Mouse (Mus musculus) lung, postnatal 25 days (tissue): ENCODE data around the gene Nlgn2.

Source experiments
- DNase-seq: peaks from one replicate; pipeline ENCODE4 v3.0.0; 2022; ENCODE audit warnings: low spot score

Gene Nlgn2

DNA sequence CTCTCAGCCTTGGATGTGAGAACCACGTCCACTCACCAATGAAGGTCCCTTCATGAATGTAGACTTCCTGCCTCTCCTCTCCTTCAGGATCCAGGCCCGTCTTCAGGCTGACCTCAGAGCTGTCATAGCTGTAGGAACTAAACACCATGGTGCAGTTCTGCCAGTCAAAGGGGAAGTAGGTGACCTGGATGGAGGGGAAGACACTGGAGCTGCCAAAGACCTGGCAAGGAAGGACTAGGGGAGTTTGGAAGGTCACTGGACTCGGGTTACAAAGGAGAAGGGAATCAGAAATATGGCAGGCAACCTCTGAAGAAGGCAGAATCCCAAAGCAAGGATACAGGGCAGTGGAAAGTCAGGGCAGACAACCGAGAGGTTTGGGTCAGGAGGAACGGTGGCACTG, 44.2 kb downstream of the Nlgn2 start:
- no peak for DNase-seq

DNA sequence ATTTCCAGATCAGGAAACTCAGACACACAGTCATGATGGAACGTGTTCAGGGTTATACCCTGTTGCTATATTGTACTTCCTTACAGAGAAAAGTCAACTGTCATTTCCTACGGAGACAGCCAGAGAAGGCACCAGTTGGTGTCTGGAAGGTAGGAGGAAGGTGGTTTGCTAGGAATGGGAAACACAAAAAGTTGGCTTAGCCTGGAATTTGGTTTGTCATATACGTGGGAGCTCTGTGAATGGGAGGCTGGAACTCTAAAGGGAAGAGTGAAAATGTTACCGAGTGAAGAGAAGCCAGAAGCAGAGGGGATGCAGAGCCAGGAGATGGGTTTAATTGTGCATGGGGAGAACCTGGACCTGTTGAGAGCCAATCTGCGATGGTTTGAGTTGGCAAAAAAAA, 46.2 kb downstream of the Nlgn2 start:
- DNase-seq = no peak

DNA sequence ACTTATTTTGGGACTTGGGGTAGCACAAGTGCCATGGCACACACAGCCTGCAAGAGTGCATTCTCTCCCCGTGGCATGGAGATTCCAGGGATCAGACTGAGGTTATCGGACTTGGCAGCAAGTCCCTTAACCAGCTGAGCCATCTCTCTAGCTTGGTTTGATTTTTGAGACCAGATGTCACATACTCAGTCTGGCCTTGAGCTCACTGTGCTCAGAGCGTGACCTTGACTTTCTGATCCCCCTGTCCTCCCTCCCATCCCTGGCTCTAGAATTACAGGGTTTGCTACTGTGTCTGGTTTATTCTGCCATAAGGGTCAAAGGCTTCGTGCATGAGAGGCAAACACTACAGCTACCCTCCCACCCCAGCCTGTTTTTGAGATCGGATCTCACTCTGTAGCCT, 48.2 kb downstream of the Nlgn2 start:
- no peak for DNase-seq

DNA sequence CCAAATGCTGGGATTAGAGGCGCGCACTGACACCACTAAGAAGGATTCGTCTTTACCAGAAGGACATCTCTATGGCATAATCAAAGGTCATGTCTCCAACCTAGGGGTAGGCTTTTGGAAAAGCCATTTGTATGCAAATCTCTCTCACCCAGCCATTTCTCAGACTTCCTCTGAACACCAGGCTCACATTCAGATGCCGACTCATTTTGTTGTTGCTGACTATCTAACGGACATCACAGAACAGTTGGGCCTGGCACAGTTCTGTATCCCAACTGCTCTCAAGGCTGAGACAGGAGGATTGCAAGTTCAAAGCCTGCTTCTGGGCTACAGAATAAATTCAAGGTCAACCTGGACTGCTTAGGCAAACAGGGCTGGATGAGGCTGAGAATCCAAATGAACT, 50.3 kb downstream of the Nlgn2 start:
- DNase-seq = no peak

DNA sequence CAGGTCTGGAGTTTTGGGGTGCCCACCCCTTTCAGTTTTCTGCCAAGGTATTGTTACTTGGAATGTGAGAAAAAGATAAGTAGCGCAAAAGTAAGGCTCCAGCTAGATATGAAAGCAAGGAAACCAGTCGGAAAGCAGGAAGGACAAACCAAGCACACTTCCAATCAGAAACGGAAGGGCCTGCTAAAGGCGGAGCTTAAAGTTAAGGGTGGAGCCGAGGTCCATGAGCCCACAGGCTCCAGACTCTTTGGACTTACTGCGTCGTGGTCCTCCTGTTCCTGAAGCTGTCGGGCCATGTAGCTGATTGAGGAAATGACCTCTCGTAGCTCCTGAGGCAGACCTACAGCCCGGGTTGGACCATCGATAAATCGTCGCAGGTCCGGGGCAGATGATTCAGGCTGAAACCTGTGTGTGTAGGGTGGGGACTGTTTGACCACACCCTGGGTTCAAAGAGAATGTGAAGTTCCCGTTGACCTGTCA, 52.8 kb downstream of the Nlgn2 start:
- DNase-seq = peak; percentile 77

DNA sequence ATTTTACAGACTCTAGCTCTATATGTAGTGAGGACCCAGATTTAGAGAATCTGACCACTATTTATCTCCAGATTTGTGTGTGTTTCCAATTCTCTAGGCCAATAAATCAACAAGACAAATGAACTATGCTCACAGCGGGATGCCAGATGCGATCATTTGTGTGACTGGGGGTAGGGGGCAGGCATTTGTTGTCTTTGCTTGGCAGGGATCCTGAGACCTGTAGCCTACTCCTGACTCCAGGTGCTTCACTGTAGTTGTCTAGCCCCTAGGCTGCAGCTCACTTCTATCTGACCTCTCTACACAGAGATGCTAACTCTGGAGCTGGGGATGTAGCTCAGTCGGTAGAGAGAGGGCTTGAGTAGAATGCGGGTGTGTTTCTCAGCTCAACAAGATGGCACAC, 55.8 kb downstream of the Nlgn2 start:
- no peak for DNase-seq

DNA sequence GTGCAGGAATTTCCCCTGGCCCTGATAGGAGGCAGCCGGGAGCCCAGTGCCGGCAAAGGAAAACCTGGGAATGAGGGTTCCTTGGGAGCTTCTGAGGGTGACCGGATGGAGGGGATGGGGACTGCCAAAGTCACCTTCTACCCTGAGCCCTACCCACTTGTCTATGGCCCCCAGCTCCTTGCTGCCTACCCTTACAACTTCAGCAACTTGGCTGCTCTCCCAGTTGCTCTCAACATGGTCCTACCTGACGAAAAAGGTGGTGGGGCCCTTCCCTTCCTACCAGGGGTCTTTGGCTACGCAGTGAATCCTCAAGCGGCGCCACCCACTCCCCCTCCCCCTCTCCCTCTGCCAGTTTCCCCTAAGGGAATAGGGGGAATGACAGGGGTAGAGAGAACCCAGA, 58.6 kb downstream of the Nlgn2 start:
- no peak for DNase-seq

DNA sequence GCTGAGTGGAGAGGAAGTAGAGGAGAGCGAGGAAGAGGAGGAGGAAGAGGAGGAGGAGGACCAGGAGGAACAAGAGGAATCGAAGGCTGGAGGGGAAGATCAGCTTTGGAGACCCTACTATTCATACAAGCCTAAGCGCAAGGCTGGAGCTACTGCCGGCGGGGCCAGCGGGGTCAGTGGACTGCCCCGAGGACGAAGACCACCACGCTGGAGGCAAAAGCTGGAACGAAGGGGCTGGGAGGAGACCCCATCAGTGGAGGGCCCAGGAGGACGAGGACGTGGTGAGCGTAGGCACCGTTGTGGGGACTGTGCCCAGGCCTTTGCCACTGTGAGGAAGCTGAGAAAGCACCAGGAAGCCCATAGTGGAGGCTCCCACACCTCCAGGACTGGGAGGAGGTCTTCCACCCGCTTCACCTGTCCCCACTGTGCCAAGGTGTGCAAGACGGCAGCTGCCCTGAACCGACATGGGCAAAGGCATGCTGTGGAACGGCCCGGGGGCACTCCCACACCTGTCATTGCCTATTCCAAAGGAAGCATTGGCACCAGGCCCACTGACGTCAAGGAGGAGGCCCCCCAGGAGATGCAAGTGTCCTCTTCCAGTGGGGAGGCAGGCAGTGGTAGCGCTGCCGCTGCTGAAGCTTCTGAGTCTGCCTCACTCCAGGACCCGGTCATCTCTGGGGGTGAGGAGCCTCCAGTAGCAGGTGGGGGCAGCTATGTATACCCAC, 59.2 kb downstream of the Nlgn2 start:
- no peak for DNase-seq

DNA sequence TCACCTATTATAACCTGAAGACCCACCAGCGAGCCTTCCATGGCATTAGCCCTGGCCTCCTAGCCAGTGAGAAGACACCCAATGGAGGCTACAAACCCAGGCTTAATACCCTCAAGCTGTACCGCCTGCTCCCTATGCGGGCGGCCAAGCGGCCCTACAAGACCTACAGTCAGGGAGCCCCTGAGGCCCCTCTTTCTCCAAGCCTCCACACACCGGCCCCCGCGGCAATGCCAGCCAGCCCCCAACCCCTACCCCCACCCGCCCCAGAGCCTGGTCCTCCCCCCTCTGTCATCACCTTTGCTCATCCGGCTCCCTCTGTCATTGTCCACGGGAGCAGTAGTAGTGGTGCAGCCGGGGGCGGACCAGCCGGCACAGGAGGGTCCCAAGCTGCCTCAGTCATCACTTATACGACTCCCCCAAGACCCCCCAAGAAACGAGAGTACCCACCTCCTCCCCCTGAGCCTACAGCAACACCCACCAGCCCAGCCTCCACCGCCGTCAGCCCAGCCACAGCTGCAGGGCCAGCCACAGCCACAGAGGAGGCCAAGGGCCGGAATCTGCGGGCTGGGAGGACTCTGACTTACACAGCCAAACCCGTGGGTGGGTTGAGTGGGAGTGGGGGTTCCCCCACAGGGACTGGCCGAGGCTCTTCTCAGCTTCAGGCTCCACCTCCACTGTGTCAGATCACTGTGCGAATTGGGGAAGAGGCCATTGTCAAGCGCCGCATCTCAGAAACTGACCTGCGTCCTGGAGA, 59.9 kb downstream of the Nlgn2 start:
- DNase-seq = no peak

DNA sequence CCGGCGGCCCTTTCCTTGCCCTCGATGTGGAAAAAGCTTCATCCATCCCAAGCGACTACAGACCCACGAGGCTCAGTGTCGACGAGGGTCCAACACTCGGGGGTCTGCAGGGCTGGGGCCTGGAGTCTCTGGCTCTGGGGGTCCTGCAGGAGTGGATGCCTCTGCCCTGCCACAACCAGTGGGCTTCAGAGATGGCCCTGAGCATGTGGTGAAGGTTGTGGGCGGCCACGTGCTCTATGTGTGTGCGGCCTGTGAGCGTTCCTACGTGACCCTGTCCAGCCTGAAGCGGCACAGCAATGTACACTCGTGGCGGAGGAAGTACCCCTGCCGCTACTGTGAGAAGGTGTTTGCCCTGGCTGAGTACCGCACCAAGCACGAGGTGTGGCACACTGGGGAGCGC, 61.1 kb downstream of the Nlgn2 start:
- no peak for DNase-seq

DNA sequence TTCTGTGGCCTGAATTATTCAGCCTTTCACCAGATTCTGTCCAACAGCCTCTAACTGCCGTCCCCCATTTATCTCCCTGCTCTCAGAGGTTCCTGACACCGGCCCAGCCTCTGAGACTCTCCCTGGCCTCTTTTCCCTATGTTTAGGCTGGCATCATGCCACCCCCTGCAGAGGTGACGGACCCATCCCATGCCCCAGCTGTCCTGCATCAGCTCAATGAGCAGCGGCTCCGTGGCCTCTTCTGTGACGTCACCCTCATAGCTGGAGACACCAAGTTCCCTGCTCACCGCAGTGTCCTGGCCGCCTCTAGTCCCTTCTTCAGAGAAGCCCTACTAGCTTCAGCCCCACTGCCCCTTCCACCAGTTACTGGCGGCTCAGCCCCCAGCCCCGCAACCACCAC, 61.9 kb downstream of the Nlgn2 start:
- DNase-seq = no peak

DNA sequence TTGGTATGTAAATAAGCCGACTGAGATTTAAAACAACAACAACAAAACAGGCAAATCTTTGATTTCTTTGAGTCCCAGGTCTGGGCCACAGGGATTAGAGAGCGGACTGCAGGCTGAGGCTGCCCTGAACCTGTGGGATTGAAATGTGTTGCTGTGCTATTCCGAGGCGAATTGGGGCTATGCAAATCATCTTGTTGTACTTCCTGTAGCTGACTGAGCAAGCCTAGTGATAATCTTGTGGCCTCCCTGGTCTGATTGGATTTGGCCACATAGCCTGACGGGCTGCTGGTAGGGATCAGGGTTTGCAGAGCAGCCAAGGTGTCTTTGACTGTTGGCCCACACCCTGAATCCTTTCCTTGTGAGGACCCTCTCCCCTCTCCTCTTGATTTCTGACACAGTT, 62.6 kb downstream of the Nlgn2 start:
- DNase-seq = no peak
